Mouse (Mus musculus) liver, embryonic 14 days (tissue): ENCODE results near the gene Serpina11. TPM values are rescaled to one million over a fixed set of nuclear protein-coding genes. Genes with fewer than 3 reads are reported as not detected.

Experiments used
- polyA plus RNA-seq: library from polyadenylated mRNA; depleted of rRNA; stranded (reverse); fragments of >200 nt; gene quantifications from 2 replicates; pipeline ENCODE4 v1.2.3, GENCODE M21; 2012; rRNA removed

Serpina11 gene
- 6.6 and 8.5 TPM in 2 replicates for polyA plus RNA-seq

DNA sequence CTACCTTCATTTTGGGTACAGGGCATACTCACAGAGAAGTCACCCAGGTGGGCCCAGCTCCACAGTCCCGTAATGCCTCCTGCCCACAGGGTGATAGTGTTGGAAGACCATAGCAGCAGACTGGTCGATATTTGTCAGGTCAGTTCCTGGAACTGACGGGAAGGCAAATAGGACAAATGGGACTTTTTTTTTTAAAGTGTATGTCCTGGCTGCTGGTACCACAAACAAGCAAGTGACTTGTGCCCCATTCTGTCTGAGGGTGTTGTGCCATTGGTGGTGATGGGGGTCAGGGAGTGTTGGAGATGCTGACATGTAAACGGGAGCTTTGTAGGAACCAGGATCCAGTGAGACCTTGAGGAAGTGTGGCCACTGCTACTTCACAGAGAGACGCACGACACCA is at the start of gene Serpina11:
Gene Serpina11, minus strand, starts transcription at position 101 of the 400 bp plus-strand sequence.

DNA sequence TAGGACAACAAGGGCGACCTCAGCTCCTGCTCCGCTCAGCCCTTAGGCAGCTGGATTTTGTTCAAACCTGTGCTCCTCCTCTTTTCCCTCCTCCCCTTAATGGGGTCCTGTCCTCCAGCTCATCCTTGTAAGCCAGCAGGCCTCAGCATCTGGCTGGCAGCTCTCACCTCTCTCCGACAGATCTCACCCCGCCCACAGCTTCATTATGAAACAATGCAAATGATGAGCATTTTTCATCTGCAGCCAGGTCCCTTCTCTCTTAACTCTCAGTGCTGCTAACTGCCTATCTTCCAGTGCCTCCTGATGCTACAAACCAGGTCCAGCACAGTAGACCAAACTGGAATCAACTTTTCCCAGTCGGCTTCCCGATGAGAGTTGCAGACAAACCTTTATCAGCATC is 23.9 kb upstream of the Serpina11 start, which contains the start of gene Serpina9:
Gene Serpina9, minus strand, starts transcription at position 136 of the 400 bp plus-strand sequence.

DNA sequence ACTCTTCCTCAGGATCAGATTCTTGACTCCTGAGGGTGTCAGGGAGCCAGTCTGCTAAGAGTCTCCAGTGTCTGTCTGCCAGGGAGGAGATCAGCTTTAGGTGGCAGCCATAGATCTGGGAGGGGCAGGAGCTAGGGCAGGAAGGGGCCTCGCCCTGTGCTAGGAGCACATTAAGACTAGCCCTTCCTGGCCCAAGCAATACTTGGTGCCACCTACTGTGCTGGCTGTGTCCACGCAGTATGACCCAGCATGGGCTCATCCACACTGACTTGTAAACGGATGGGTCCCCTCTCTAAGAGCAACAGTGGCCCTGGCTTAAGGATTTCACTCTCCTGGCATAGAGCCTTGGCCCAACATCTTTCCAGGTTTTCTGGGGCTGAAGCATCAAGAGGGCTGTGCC is 31.0 kb downstream of the Serpina11 start, which contains the start of gene Serpina1e:
Gene Serpina1e, minus strand, starts transcription at position 178 of the 400 bp plus-strand sequence.

Other genes with a start within 250 kb of the Serpina11 start
- gene Serpina1d, start 216.4 kb downstream of the Serpina11 start, polyA plus RNA-seq, result 148 and 176 TPM in 2 replicates
- gene Serpina1b, start 159.6 kb downstream of the Serpina11 start, polyA plus RNA-seq, result 761 and 786 TPM in 2 replicates
- 440 and 515 TPM in 2 replicates for gene Serpina1a, start 126.4 kb downstream of the Serpina11 start, polyA plus RNA-seq
- 147 and 183 TPM in 2 replicates for gene Serpina1c, start 85.1 kb downstream of the Serpina11 start, polyA plus RNA-seq
- 147 and 187 TPM in 2 replicates for gene Serpina1e, start 31.0 kb downstream of the Serpina11 start, polyA plus RNA-seq
- not detected in 2 replicates for gene Serpina9, start 23.8 kb upstream of the Serpina11 start, polyA plus RNA-seq
- 0.01 TPM in 2 replicates for gene Serpina12, start 54.5 kb upstream of the Serpina11 start, polyA plus RNA-seq
- gene Serpina5, start 111.2 kb upstream of the Serpina11 start, polyA plus RNA-seq, result 0.10 and 0.15 TPM in 2 replicates
- not detected in 2 replicates for gene Serpina3a, start 122.8 kb upstream of the Serpina11 start, polyA plus RNA-seq
- 0.10 TPM in 2 replicates for gene Serpina3b, start 138.0 kb upstream of the Serpina11 start, polyA plus RNA-seq
- gene Serpina3c, start 163.9 kb upstream of the Serpina11 start, polyA plus RNA-seq, result 0.01 TPM in 1 of 2 replicates, not detected in the other
- gene Serpina3f, start 224.6 kb upstream of the Serpina11 start, polyA plus RNA-seq, result 0.12 and 0.14 TPM in 2 replicates
- 1.4 and 1.5 TPM in 2 replicates for gene Serpina3g, start 246.3 kb upstream of the Serpina11 start, polyA plus RNA-seq